Mouse (Mus musculus): Measurements from ENCODE around the gene Helz.
A peak's percentile ranks its signal among the peaks of the same experiment; 100 is the strongest.
"Not testable (repeated sequence)": the region's sequence is repeated elsewhere in the genome, so short reads cannot be mapped to it uniquely, and the experiment has no call there.

Gene Helz

GRCm38 (mm10) chr11:107547351-107548203 is at the start of gene Helz:
Gene Helz (plus strand): TSS chr11:107547930.
- peak; percentile 32 to 36 for DNase-seq (ENCODE audit: low spot score in 2 of 2)

GRCm38 (mm10) chr11:107502801-107503200 is 44.9 kb upstream of the Helz start:
- no peak for DNase-seq (ENCODE audit: low spot score in 2 of 2)

GRCm38 (mm10) chr11:107504364-107504763 is 43.4 kb upstream of the Helz start:
- DNase-seq (ENCODE audit: low spot score in 2 of 2), result not testable (repeated sequence)

GRCm38 (mm10) chr11:107506260-107506659 is 41.5 kb upstream of the Helz start:
- no peak for DNase-seq (ENCODE audit: low spot score in 2 of 2)

- DNase-seq (ENCODE audit: low spot score in 2 of 2), result no peak
Measured at GRCm38 (mm10) chr11:107509631-107510338, 37.9 kb upstream of the Helz start.

GRCm38 (mm10) chr11:107510362-107511269 is 37.1 kb upstream of the Helz start:
- DNase-seq (ENCODE audit: low spot score in 2 of 2), result no peak

- DNase-seq (ENCODE audit: low spot score in 2 of 2), result peak in 1 of 2 experiments; percentile 10
Measured at GRCm38 (mm10) chr11:107511954-107512353, 35.8 kb upstream of the Helz start.

- DNase-seq (ENCODE audit: low spot score in 2 of 2), result no peak
Measured at GRCm38 (mm10) chr11:107513047-107513446, 34.7 kb upstream of the Helz start.

GRCm38 (mm10) chr11:107516387-107516786 is 31.3 kb upstream of the Helz start:
- no peak for DNase-seq (ENCODE audit: low spot score in 2 of 2)

GRCm38 (mm10) chr11:107518645-107519429 is 28.9 kb upstream of the Helz start:
- no peak for DNase-seq (ENCODE audit: low spot score in 2 of 2)

- no peak for DNase-seq (ENCODE audit: low spot score in 2 of 2)
Measured at GRCm38 (mm10) chr11:107521153-107521552, 26.6 kb upstream of the Helz start.

GRCm38 (mm10) chr11:107524966-107525365 is 22.8 kb upstream of the Helz start:
- DNase-seq (ENCODE audit: low spot score in 2 of 2), result no peak

- DNase-seq (ENCODE audit: low spot score in 2 of 2), result no peak
Measured at GRCm38 (mm10) chr11:107527632-107528031, 20.1 kb upstream of the Helz start.

- no peak for DNase-seq (ENCODE audit: low spot score in 2 of 2)
Measured at GRCm38 (mm10) chr11:107529320-107529719, 18.4 kb upstream of the Helz start.

GRCm38 (mm10) chr11:107531445-107531844 is 16.3 kb upstream of the Helz start:
- DNase-seq (ENCODE audit: low spot score in 2 of 2), result no peak

GRCm38 (mm10) chr11:107532271-107532670 is 15.5 kb upstream of the Helz start:
- DNase-seq (ENCODE audit: low spot score in 2 of 2), result no peak

- DNase-seq (ENCODE audit: low spot score in 2 of 2), result no peak
Measured at GRCm38 (mm10) chr11:107538994-107539393, 8.7 kb upstream of the Helz start.

GRCm38 (mm10) chr11:107540339-107540738 is 7.4 kb upstream of the Helz start:
- no peak for DNase-seq (ENCODE audit: low spot score in 2 of 2)

- no peak for DNase-seq (ENCODE audit: low spot score in 2 of 2)
Measured at GRCm38 (mm10) chr11:107545747-107546476, 1.8 kb upstream of the Helz start.

GRCm38 (mm10) chr11:107546667-107547301 is 946 bp upstream of the Helz start:
- no peak for DNase-seq (ENCODE audit: low spot score in 2 of 2)
